Mouse (Mus musculus) cortical plate, adult 2 months (tissue): ENCODE results near the gene 4932438H23Rik.

ENCODE experiments used
- CTCF ChIP-seq: fragments of 200-500 bp; IDR thresholded peaks from 2 replicates; pipeline ENCODE4 v1.5.1; 2011; ENCODE audit warnings: mild to moderate bottlenecking, control low read depth, low read length; ENCODE audit not compliant: insufficient read depth; ENCODE audit errors: extremely low read depth
- POLR2A ChIP-seq: fragments of 200-500 bp; IDR thresholded peaks from 2 replicates; pipeline ENCODE4 v1.6.1; 2011; ENCODE audit warnings: mild to moderate bottlenecking, low read length, control low read depth; ENCODE audit not compliant: insufficient read depth; ENCODE audit errors: extremely low read depth

DNA sequence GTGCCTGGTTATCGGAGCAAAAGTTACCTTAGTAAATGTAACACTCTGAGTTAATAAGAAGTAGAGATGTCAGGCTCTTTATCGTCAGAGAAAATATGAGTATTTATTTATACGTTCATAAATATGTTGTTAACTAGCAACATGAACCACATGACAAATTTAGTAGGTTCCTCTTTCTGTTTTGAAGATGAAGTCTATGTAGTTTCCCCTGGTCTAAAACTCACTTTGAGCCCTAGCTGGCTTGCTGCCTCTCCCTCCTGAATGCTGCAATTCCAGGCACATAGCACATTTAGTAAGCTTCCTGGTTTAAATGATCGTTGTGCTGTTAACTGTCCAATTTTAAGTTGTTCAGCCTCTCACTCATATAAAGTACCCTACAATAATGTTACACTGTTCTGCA is 64.2 kb downstream of the 4932438H23Rik start:
- no peak for TF ChIP-seq POLR2A
- TF ChIP-seq CTCF: no peak
